Mouse (Mus musculus): ENCODE results near the gene Rap1gap.

- no peak for TF ChIP-seq E2F4 (IDR thresholded peaks at IDR 0.05; ENCODE audit: insufficient read depth)
- TF ChIP-seq MYOG (IDR thresholded peaks at IDR 0.05; ENCODE audit: control insufficient read depth in 1 of 3, insufficient read depth in 1 of 3, insufficient read length in 2 of 3, low read depth in 2 of 3) = no peak
- no peak for TF ChIP-seq SRF (IDR thresholded peaks at IDR 0.05; ENCODE audit: control insufficient read depth, insufficient read length, low read depth)
- TF ChIP-seq REST (IDR thresholded peaks at IDR 0.05; ENCODE audit: insufficient read depth, insufficient read length) = no peak
- no peak for TF ChIP-seq POLR2A (IDR thresholded peaks at IDR 0.05; ENCODE audit: insufficient read length, low read depth)
- TF ChIP-seq POLR2AphosphoS2 (IDR thresholded peaks at IDR 0.05; ENCODE audit: insufficient read length, low read depth) = no peak
- TF ChIP-seq TCF12 (IDR thresholded peaks at IDR 0.05; ENCODE audit: insufficient read depth, poor library complexity, severe bottlenecking) = no peak
- TF ChIP-seq MYOD1 (IDR thresholded peaks at IDR 0.05; ENCODE audit: control insufficient read depth in 1 of 3, insufficient read length in 2 of 3, low read depth in 2 of 3) = no peak
- no peak for TF ChIP-seq CEBPB (IDR thresholded peaks at IDR 0.05; ENCODE audit: insufficient read depth, poor library complexity, severe bottlenecking)
These were observed 32.9 kb upstream of the Rap1gap start for GRCm38 (mm10) chr4:137631596-137631995.
